Mouse (Mus musculus) brown adipose tissue, adult 24 weeks (tissue): Measurements from ENCODE around the gene Ankrd28. TPM values are rescaled to one million over a fixed set of nuclear protein-coding genes. Genes with fewer than 3 reads are reported as not detected.

ENCODE experiments used
- H3K27ac ChIP-seq: fragments of 200-500 bp; replicated peaks from 2 replicates; pipeline ENCODE4 v1.5.1; 2012; ENCODE audit warnings: low read depth, mild to moderate bottlenecking, low read length
- H3K4me1 ChIP-seq: fragments of 200-500 bp; 2 replicates; pipeline ENCODE4 v1.6.1; 2012; ENCODE audit warnings: low read length, mixed read lengths; ENCODE audit not compliant: control insufficient read depth, insufficient read depth, insufficient read length
- H3K4me3 ChIP-seq: fragments of 200-500 bp; 2 replicates; pipeline ENCODE4 v1.5.1; 2012; ENCODE audit warnings: low read depth, mild to moderate bottlenecking, low read length, moderate library complexity; ENCODE audit not compliant: insufficient read depth
- polyA plus RNA-seq: library from polyadenylated mRNA; stranded (reverse); fragments of >200 nt; gene quantifications from 2 replicates; pipeline ENCODE4 v1.2.4, GENCODE M21; 2012; ENCODE audit not compliant: missing spikeins, insufficient read depth, insufficient read length

Gene Ankrd28
- polyA plus RNA-seq, 1 experiment = 17.8 TPM

- Histone ChIP-seq H3K4me1 (peaks cover 28% of the 10 kb centered on the region), H3K27ac (peak overlapping the region; percentile 88), H3K4me3 (no peak overlapping the region)
Observed at GRCm38 (mm10) chr14:31659501-31660181, 170.8 kb downstream of the Ankrd28 start.

- no peak overlapping the region for H3K4me3 ChIP-seq
- 0 out of 2 replicates have a peak overlapping the region, but pooled peaks have one; percentile 6 for H3K27ac ChIP-seq
- peaks cover 19% of the 10 kb centered on the region for H3K4me1 ChIP-seq
Observed at GRCm38 (mm10) chr14:31658126-31658680, 172.2 kb downstream of the Ankrd28 start.

GRCm38 (mm10) chr14:31656857-31657645 is 173.4 kb downstream of the Ankrd28 start:
- Histone ChIP-seq H3K4me3 (no peak overlapping the region), H3K4me1 (peaks cover 13% of the 10 kb centered on the region), H3K27ac (no peak overlapping the region)

GRCm38 (mm10) chr14:31656386-31656785 is 174.1 kb downstream of the Ankrd28 start:
- Histone ChIP-seq H3K27ac (no peak overlapping the region), H3K4me3 (no peak overlapping the region), H3K4me1 (peaks cover 13% of the 10 kb centered on the region)

- Histone ChIP-seq H3K4me3 (no peak overlapping the region), H3K27ac (no peak overlapping the region), H3K4me1 (peaks cover 10% of the 10 kb centered on the region)
Observed at GRCm38 (mm10) chr14:31655406-31655805, 175.0 kb downstream of the Ankrd28 start.

GRCm38 (mm10) chr14:31654816-31655215 is 175.6 kb downstream of the Ankrd28 start:
- no peak overlapping the region for H3K4me3 ChIP-seq
- peaks cover 7% of the 10 kb centered on the region for H3K4me1 ChIP-seq
- H3K27ac ChIP-seq = no peak overlapping the region; the same call in 1 of the 2 replicates

GRCm38 (mm10) chr14:31653101-31653875 is 177.2 kb downstream of the Ankrd28 start:
- Histone ChIP-seq H3K27ac (no peak overlapping the region), H3K4me1 (peaks cover 3% of the 10 kb centered on the region; the same call in 1 of the 2 replicates), H3K4me3 (no peak overlapping the region)

- H3K27ac ChIP-seq = no peak overlapping the region
- peaks cover 3% of the 10 kb centered on the region; the same call in 1 of the 2 replicates for H3K4me1 ChIP-seq
- no peak overlapping the region for H3K4me3 ChIP-seq
Observed at GRCm38 (mm10) chr14:31652624-31653023, 177.8 kb downstream of the Ankrd28 start.

- Histone ChIP-seq H3K4me1 (peaks cover 3% of the 10 kb centered on the region; the same call in 1 of the 2 replicates), H3K4me3 (no peak overlapping the region), H3K27ac (no peak overlapping the region)
Observed at GRCm38 (mm10) chr14:31652106-31652505, 178.3 kb downstream of the Ankrd28 start.

- Histone ChIP-seq H3K4me3 (no peak overlapping the region), H3K27ac (no peak overlapping the region), H3K4me1 (peaks cover 3% of the 10 kb centered on the region; the same call in 1 of the 2 replicates)
Observed at GRCm38 (mm10) chr14:31651206-31651605, 179.2 kb downstream of the Ankrd28 start.

- H3K4me1 ChIP-seq = peaks cover 3% of the 10 kb centered on the region; the same call in 1 of the 2 replicates
- H3K4me3 ChIP-seq = no peak overlapping the region
- no peak overlapping the region for H3K27ac ChIP-seq
Observed at GRCm38 (mm10) chr14:31650347-31650746, 180.1 kb downstream of the Ankrd28 start.

Other genes with a start within 250 kb of the Ankrd28 start
- not detected in 2 replicates for gene Colq, start 239.3 kb downstream of the Ankrd28 start, polyA plus RNA-seq
- not detected in 2 replicates for gene Gm49387, start 189.8 kb downstream of the Ankrd28 start, polyA plus RNA-seq
- gene Btd, start 189.6 kb downstream of the Ankrd28 start, polyA plus RNA-seq = 27.9 and 30.4 TPM in 2 replicates
- 77.1 and 106 TPM in 2 replicates for gene Hacl1, start 189.4 kb downstream of the Ankrd28 start, polyA plus RNA-seq
- gene Galnt15, start 198.3 kb upstream of the Ankrd28 start, polyA plus RNA-seq = 4.0 and 6.2 TPM in 2 replicates